Mouse (Mus musculus) right cerebral cortex, adult 18-20 months (tissue): ENCODE measurements around the gene Mall.

Experiments used
- DNase-seq: peaks from one replicate; pipeline ENCODE4 v3.0.0; 2022; ENCODE audit warnings: mixed read lengths

Mall gene

DNA sequence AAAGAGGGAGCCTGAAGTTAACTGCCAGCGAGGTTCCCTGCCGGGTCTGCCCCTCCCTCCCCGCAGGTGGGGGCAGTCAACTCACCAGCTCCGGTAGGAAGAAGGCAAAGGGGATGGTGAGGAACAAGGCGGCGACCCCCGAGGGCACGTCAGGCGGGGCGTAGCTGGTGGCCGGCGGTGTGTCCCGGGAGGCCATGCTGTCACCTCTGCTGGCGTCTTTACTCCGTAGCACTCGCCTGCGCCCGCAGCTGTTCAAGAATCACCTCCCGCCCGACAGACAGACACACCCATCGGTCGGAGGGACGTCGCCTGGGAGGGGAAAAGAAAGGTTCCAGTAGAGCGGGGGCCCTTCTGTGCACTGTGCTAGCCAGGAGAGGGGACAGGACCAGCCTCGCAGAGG, at the start of gene Mall:
Gene Mall, minus strand, starts transcription at position 262 of the 400 bp plus-strand sequence.
- no peak for DNase-seq

DNA sequence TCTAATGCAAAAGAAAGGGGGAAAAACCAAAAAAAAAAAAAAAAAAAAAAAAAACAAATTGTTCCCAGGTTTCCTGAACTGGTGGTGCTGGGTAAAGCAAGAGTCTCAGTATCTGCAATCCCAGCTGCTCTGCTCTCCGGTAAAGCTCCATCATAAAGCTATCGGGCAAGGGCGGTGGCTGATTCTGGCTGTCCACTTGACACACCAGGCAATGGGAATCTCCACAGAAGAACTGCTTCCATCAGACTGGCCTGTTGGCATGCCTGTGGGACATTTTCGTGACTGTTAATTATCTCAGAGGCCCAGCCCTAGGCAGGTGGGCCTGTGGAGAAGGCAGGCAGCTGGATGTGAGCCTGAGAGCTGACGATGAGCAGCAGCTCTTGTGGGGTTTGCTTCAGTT, 48.7 kb upstream of the Mall start:
- no peak for DNase-seq

DNA sequence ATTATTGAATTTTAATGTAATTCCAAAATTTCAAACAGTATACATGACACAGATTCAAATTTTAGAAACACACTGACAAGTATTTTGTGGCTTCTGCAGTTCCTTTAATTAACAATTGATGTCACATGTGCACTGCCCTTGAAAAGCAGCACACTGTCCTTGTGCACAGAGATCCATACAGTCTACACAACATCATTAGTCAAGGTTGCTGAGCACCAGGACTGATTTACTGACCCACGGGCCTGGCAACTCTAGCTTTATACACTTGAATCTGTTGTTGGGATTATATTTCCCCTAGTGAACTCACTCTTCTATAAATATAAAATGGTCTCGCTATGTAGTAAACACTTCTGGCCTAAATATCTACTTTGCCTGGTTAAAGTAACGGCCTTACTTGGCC, 45.3 kb upstream of the Mall start:
- DNase-seq = no peak

DNA sequence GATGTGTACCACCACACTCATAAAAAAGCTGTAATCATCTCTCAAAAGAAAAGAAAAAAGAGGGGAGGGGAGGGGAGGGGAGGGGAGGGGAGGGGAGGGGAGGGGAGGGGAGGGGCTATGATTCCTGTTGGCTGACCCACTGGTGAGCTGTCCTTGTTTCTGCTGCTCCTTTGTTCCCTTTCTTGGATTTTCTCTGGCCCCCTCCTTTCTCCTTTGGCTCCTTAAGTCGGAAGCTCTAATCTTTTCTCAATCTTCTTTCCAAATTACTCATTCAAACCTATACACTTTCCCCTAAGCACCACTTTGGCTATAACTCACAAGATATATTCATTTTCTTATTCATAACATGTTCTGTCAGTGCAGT, 44.8 kb upstream of the Mall start:
- DNase-seq = no peak

DNA sequence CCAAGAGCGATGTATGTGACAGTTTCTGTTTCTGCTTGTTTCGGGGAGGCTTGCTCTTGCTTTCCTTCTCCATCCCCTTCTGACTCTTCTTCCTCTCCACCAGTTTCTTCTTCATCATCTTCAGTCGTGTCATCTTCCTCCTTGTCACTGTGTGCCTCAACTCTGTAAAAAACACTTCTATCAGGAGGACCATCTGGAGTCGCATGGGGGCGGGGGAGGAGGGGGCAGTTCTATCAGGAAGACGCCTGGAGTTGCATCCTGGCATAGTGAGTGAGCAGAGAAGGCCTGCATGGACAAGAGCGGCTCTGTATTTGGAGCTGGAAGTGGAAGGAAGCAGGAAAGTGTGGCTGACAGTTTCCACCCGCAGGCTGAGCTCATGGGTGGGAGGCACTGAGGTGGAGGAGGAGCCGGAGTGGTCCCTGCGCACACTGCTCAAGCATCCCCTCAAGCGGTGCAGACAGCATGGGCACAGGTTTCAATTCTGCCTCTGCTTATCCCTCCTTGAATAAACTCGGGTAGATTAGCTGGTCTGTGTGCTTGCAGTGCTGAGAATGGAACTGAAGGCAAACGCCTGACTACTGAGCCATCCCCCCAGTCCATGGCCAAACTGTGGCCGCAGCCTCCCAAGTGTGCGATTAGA, 44.3 kb upstream of the Mall start:
- peak; percentile 24 for DNase-seq

- DNase-seq = no peak
These were observed 31.9 kb upstream of the Mall start for GRCm38 (mm10) chr2:127761587-127761986.

- DNase-seq = no peak
These were observed 30.8 kb upstream of the Mall start for GRCm38 (mm10) chr2:127760429-127761000.

- DNase-seq = no peak
These were observed 30.3 kb upstream of the Mall start for GRCm38 (mm10) chr2:127760014-127760413.

GRCm38 (mm10) chr2:127759157-127759880, 29.6 kb upstream of the Mall start:
- no peak for DNase-seq

GRCm38 (mm10) chr2:127757171-127757570, 27.4 kb upstream of the Mall start:
- peak; percentile 44 for DNase-seq

DNA sequence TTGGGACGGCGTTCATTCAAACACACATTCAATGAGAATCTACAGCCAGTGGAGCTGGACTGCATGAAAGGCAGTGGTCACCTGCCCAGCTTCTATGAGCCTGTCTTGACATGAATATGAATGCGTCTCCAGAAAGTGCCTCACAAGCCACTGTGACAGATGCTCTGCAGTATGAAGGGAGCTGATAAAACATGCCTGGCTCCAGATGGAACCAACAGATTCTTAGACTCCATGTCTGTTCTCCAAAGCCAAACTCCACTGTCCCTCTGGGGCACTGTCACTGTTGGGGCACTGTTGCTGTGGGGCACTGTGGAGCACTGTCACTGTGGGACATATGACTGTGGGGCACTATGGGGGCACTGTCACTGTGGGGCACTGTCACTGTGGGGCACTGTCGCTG, 24.4 kb upstream of the Mall start:
- no peak for DNase-seq

GRCm38 (mm10) chr2:127751849-127752610, 22.3 kb upstream of the Mall start:
- DNase-seq = no peak

DNA sequence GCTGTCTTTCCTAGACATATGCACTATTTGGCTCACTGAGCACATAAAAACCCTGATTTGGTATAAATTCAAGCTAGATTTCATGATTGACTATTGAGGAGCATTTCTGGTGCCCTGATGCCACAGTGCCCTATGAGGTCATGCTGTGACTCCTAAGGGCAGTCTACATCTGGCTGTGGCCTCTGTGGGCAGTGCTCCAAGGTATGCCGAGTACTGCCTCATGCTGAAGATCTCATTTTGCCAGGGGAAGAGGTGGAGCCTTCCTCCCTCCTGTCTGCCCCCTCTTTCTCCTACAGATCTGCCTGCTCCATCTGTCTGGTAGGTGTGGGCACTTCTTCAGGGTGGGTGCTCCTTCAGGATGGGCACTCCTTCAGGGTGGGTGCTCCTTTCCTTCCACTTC, 19.6 kb upstream of the Mall start:
- DNase-seq = no peak

GRCm38 (mm10) chr2:127748316-127748715, 18.6 kb upstream of the Mall start:
- DNase-seq = no peak

- DNase-seq = no peak
These were observed 12.9 kb upstream of the Mall start for GRCm38 (mm10) chr2:127742637-127743036.

DNA sequence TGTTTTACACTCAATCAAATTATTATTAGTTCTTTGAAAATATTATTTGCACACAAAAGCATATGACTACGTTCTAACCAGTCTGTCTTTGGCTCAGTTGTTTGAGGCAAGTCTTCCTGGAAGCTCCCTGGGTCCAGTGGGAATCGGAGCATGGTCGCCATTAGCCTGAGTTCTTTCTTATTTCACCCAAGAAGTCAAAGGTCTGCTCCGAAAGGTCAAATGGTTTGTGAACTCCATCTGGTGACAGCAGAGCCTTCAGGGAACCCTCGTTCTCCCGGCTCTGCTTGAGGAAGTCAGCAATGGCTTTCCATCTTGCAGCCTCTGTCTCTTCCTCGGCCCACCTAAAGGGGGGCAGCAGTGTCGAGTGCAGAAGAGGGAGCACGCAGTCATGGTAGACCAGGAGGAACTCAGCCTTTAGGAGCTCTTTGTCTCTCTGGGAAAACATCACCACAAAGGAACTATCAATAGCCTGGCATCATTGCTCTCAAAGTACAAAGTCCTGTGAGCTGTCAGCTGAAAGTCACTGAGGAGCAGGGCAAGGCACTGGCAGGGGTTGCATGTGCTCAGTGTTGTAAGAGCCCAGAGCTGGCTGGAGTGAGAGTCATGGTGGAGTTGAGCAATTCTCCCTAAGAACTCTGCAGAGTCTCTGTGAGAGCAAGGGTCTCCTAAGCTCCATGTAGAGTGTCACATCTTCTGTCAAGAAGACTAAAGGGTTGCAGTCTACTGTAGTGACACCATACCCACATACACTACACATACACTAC, 11.2 kb upstream of the Mall start:
- DNase-seq = no peak

DNA sequence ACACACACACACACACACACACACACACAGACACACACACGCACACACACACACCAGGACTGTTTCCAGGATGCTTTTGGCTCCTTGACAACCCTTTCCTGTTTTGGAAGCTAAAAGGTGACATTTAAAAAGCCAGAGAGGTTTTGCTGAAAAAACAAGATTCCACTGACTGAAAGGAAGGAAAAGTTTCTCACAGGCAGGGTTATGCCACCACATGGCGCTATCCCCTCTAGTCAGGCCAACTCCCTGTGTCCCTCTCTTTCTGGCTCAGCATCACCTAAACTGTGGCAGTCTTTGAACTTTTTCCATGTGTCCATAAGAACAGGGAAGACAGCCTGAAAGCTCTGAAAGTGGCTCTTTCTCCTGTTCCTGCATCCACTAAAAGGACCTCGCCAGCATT, 8.2 kb upstream of the Mall start:
- DNase-seq = no peak

DNA sequence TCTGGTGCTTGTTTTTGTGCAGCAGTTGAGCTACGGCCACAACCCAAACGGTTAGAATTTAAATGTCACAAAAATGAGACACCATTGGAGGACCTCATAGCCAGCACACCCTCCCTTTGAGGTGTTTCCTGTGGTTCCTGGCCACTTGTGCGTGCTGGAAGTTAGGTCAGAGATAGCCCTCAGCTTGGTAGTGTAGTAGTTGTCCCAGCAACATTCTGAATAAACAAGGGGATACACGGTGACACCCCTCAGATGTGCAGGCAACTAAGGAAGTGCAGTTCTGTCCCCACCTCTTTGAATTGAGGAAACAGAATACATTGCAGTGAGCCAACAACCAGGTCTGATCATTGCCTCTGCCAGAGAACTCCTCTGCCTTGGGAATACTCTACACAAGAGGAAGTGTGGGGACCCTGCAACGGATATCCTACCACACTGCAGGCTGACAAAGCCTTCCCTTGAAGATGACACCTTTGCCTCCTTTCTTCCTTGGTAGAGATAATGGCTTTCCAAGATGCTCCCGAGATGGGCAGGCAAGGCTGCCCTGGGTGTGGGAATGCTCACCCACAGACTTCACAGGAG, 7.0 kb upstream of the Mall start:
- DNase-seq = no peak

GRCm38 (mm10) chr2:127735512-127736145, 5.9 kb upstream of the Mall start:
- no peak for DNase-seq

DNA sequence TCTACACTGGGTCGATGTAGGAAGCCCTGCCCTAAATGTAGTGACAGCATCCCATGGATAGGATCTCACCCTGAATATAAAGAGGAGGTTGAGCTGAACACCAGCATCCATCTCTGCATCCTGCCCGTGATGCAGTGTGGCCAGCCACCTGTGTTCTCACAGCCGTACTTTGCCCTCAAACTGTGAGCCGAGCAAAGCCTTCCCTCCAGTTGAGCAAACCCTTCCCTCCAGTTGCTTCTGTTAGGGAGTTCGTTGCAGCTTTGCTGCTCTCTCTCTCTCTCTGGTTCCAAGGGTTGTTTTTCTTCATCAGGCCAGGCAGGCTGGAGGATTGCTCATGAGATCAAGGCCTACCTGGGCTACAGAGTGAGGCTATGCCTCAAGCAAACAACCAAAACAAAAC, 5.2 kb upstream of the Mall start:
- DNase-seq = no peak

DNA sequence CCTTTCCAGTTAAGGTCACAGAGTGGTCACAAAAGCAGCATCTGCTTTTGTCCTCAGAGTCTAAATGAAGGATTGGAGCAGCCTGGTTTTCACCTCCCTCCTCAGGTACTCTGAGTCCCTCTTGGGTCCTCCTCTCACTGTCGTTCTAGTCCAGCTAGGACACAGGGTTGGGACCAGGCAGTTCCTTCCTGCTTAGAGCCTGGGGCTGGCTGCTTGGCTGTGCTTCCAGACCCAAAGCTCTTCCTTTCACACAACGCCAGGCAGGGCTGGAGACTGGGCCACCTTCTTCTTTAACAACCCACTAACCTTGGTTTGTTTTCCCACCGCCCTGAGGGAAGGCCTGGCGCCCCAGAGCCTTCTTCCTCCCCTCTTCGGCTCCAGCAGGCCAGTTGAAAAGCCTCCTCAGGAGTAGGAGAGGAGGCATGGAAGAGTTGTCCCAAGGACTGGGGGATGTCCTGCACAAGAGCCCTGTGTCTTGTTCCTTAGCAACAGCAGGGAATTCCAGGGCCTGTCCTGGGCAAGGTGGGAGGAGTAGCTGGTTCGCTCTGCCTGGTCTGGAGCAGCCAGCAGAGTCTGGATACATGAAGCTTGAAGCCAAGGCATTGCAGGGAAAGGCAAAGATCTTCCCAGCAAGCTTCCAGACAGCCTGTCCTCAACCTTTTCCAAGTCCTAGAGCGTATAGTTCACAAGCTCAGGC, 717 bp upstream of the Mall start:
- no peak for DNase-seq
